Mouse (Mus musculus) ZHBTc4 (cell line): ENCODE data around the gene Scg3.
"Not testable (repeated sequence)": the region's sequence is repeated elsewhere in the genome, so short reads cannot be mapped to it uniquely, and the experiment has no call there.

Source experiments
- DNase-seq: peaks from one replicate; pipeline ENCODE4 v3.0.0-alpha.2; 2011; ENCODE audit warnings: low read depth, low spot score

Gene Scg3

DNA sequence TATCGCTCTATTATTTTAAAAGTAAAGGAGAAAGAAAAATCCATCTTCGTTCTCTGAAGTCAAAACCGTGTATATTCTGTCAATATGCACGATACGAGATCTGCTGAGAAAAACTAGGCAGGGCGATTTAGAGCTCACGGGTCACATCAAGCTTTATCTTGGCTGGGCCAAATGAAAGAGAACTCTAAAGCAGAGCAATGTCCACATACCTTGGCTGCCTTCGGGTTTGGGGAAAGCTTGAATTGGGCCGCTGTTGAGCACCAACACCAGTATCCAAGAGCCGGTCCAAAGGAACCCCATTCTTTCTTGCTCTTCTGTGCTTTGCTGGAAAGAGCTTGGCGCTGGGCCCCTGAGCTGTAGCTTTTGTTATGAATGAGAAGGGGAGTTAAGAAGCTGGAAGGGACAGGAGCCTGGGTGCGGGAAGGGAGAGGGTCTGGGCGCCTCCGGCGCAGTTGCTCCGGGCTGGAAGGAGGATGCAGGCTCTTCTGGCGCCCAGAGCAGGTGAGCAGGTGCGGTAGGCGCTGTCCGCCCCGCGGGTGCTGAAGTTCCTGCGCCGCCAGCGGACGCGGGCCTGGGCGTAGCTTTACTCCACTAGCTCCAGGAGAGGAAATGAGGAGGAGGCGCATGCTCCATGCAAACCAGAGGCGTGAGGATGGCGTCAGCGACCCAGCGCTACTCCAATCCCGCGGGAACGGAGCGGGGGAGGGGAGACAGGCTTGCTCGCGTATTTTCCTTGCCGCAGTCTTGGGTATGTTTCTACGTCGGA lies at the start of gene Scg3:
Gene Scg3, minus strand, starts transcription at position 631 of the 766 bp plus-strand sequence.
- peak; percentile 95 for DNase-seq

DNA sequence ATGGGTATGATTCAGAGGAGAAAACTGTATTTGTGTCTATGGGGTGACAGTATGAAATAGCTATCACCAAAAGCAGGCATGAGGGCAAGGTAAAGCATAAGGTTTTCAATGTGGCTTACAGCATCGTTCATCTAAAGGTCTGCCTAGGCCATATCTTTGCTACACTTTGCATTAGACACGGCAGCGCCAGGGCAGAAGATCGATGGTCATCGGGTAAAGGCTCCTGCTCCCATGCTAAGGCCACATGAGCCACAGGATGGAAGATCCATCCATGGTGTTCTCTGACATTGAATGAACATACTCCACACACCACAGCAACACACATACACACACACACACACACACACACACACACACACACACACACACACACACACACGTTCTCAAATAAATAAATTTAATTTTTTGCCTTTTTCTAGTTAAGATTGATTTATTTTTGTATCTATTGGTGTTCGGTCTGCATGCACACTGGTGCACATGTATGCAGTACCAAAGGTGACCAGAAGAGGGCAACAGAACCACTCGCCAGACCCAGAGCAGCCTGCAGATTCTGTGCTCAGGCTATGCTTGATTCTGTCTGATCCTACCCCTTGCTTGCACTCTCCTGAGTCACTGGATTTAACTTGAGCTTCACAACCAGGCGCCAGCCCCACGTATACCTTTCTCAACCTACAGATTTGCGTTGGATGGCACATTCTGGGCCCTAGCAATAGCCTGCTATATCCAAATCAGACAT lies 36.3 kb upstream of the Scg3 start:
- peak; percentile 79 for DNase-seq

GRCm38 (mm10) chr9:75719481-75719880 lies 35.6 kb upstream of the Scg3 start:
- DNase-seq, result no peak

DNA sequence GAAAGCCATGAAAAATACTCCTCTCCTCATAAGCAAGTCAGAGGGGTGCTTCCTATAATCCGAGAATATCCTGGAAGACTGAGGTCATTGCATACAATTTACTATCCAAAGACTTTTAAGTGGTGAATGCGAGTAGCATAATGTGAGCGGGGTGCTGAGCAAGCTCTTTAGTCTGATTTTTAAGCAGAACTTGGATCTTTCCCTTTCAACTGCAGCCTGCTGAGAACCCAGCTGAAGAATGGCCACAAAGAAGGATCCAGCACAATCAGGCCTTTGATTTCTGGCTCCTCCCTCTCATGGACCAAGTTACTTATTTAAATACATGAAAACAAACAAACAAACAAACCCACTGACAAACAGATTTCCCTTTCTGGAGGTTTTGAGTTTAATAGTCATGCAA lies 916 bp upstream of the Scg3 start:
- no peak for DNase-seq

DNA sequence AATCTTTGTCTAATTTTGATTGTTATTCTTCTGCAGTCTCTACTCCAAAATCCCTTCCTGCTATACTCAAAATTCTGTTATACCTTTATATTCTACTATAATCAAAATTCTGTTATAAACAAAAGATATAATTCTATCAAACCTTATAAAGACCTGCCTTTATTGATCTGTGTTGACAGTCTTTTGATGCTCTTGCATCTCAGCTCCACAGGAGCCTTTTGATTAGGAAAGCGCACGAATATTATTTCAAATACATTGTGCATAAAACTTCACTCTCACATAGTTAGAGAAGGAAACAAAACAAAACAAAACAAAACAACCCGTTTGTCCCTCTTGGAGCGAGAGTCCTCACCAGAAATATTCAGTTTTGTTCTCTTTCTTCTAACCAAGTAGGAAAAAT lies 436 bp upstream of the Scg3 start:
- DNase-seq, result no peak

DNA sequence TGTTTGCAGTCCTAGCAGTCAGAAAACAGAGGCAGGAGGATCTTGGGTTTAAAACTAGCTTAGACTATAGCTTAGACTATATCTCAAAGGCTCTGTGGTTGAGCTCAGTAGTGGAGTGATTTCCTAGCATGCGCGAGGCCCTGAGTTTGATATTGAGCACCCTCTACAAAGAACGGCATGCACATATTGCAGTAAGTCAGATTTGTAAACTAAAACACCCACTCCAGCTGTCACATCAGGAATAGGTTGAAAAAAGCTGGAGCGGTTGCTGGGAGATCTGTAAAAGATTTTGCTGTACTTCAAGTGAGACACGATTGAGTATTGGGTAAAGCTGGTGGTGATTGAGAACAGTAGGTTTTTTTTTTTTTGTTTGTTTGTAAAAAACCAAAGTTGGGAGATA lies 3.2 kb downstream of the Scg3 start:
- no peak for DNase-seq

DNA sequence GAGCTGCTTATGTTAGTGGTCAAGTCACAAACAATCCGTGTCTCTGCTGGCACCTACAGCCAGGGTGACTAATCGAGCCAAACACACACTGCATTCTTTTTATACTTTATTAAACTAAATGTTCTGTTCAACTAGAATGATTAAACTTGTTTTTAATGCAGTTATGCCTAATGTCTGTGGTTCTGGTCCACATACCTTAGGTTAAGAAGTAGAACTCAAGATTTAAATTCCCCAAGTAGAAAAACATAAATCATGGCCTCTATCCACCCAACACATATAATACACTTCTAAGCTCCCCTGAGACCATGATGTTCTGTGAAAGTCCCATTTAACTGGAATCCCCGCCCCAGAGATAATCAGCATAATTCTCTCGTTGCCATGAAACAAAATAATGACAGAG lies 4.2 kb downstream of the Scg3 start:
- no peak for DNase-seq

- no peak for DNase-seq
These were observed 5.5 kb downstream of the Scg3 start for GRCm38 (mm10) chr9:75678341-75678740.

GRCm38 (mm10) chr9:75676226-75676625 lies 7.6 kb downstream of the Scg3 start:
- DNase-seq, result no peak

GRCm38 (mm10) chr9:75672769-75673168 lies 11.1 kb downstream of the Scg3 start:
- DNase-seq, result peak; percentile 15

DNA sequence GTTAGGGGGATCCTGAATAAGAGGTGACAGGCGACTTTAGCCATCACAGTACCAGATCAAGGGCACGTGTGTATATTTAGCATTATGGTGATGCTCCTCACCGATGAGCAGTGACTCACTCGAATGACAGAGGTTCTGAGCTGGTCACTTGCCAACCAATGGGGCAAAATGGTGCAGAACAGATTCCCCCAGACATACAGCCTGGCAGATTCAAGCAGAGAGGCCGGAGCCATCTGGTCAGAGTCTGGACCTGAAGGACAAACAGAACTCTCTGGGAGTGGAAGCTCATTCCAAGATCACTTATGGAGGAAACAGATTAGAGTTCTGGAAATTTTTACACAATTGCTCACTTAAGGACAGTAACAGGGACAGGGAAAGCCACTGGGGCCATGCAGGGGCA lies 17.2 kb downstream of the Scg3 start:
- DNase-seq, result no peak

DNA sequence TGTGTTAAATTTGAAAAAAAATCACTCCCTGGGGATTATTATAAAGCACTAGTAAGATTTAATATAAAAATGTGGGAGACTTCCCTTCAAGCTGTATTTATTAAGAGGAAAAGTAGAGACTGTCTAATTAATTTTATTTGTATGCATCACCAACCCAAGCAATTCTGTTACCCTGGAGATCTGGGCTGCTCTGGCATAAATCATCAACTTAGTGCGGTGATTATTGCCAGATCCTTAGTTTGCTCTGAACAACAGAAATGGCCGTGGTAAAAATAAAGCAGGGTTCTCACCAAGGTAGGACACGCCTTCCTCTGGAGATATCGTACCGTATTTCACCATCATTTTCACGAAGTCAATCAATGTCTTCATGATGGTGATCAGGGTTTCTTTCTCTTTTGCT lies 18.5 kb downstream of the Scg3 start:
- DNase-seq, result no peak

- DNase-seq, result no peak
These were observed 22.9 kb downstream of the Scg3 start for GRCm38 (mm10) chr9:75660917-75661316.

DNA sequence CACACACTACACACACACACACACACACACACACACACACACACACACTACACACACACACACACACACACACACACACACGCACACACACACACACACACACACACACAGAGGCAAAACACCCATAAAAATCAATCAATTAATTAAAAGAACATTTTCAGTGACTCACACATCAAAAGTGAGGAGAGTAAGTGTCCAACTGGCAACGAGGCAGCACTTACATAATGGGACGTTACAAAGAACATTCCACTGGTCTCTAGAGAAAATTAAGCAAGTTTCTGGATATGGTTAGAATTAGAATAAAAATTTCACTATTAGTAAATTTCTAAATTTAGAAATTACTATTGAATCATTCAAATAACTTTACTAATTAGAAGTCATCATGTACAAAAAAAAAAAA lies 27.4 kb downstream of the Scg3 start:
- DNase-seq, result not testable (repeated sequence)

GRCm38 (mm10) chr9:75653981-75654911 lies 29.6 kb downstream of the Scg3 start:
- no peak for DNase-seq

DNA sequence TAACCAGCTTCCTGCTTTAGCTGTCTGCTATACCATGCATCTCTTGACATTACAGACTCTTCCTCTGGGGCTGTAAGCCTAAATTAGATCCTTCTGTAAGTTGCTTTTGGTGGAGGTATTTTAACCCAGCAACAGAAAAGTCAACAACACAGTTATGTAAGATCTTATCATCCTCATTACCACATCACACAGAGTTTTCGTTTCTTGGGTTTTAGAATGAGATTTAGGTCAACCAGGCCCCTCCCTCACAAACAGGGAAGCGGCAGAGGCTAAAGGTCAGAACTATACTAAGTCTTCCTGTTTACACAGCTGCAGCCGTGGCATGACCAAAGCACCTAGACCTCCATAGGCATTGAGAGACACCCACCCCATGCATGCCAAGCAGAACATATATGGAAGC lies 38.5 kb downstream of the Scg3 start:
- DNase-seq, result no peak

- no peak for DNase-seq
These were observed 49.6 kb downstream of the Scg3 start for GRCm38 (mm10) chr9:75634226-75634625.

- no peak for DNase-seq
These were observed 50.3 kb downstream of the Scg3 start for GRCm38 (mm10) chr9:75633603-75634002.

GRCm38 (mm10) chr9:75632902-75633301 lies 51.0 kb downstream of the Scg3 start:
- DNase-seq, result peak; percentile 18

DNA sequence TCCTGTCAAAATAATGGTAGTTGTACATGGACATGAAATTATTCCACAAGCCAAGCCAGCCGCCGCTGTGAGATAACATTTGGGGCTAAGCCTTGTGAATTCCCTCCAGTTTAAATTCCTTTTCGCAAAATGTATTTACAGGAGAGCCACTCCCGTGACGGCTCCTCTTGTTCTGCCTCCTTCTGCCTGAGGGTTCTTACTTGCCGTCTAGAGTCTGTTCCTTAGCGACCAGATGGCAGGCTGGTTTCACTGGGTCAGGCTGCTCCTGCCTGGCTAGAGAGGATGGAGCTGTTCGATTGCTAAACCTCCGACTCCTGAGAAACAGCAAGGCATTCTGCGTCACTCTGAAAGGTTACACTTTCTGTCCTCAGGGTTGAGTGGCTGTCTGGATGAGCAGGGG lies 51.7 kb downstream of the Scg3 start:
- no peak for DNase-seq

DNA sequence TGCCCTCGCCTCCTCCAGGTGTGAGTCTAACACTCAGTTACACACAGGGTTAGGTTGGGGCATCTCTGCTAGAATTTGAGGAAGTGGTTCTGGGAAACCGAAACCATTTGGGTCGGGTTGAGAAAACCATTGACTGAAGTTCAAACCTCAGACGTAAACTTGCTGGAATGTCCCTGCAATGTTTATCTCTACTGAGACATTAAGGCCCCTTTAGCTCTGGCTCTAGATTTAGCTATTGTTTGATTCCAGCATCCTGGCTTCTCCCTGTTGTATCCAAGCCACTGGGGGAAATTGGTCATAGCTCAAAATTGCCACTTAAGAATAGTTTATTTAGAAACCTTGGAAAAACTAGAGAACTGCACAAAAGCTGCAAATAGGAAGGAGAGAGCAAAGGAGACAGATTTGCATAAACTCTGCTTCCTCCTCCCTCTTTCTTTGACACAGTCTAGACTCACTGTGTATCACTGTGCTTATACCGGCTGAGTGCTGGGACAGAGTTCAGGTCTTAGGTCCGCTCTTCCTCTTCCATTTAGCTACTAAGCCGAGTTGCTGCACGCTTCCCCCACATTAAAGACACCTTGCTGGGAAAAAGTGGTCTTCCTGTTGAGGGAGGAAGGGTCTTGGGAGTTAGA lies 52.9 kb downstream of the Scg3 start:
- DNase-seq, result no peak

- no peak for DNase-seq
These were observed 57.6 kb downstream of the Scg3 start for GRCm38 (mm10) chr9:75626308-75626604.
